Mouse (Mus musculus) spleen, adult 12 weeks (tissue): ENCODE measurements around the gene D3Ertd254e.
A peak's percentile ranks its signal among the peaks of the same experiment; 100 is the strongest.
"Not testable (repeated sequence)": the region's sequence is repeated elsewhere in the genome, so short reads cannot be mapped to it uniquely, and the experiment has no call there.

ENCODE experiments used
- DNase-seq: peaks from one replicate; pipeline ENCODE4 v3.0.0; 2022; ENCODE audit warnings: low spot score

The D3Ertd254e gene

DNA sequence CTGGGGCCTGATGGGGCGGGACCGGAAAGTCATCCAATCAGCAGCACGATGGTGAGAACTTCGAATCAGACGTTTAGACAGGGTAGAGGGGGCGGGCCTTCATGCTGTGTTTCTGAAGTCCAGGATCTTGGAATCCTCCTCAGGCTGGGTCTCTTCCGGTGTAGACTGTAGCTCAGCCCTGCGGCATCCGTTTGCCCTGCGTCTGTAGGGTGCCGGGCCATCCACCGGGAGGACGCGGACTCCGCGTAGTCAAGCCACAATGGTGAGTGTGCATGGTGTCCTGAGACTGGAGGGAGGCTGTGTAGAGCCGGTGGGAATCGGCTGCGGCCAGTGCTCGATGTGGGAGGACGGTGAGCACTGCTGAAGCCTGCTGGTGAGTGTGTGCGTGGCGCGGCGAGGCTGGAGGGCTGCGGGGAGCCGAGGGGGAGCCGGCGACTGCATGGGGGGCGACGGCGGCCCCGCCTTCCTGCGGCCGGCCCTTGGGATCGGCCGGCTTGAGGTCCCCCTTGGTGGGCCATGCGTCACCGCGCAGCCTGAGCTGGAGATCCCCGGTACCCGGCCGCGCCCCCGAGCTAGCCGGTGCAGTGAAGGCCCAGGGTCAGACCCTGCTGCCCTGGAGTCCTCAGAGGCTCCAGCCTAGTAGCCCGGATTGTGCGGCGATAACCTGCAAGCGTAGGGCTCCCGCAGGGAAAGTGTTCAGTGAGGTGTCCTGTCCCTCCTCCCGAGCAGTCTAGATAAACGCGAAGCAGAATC is at the start of gene D3Ertd254e:
Gene D3Ertd254e, plus strand, starts transcription at position 84 of the 753 bp plus-strand sequence.
- peak; percentile 48 for DNase-seq

DNA sequence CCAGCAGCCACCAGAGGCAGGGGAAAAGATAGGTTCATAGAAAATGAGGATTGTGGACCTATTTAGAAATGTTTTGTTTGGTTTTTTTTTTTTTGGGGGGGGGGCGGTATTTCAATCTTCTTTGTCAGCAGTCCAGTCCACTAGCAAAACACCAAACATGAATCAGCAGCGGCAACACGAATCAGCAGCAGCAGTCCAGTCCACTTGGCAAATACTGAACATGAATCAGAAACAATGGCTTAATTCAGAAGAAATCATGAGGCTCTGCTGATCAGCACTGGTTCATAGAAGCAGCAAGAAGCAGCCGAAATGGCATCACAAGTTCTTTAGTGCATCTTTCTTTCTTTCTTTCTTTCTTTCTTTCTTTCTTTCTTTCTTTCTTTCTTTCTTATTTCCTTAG is 34.7 kb upstream of the D3Ertd254e start:
- DNase-seq = no peak

DNA sequence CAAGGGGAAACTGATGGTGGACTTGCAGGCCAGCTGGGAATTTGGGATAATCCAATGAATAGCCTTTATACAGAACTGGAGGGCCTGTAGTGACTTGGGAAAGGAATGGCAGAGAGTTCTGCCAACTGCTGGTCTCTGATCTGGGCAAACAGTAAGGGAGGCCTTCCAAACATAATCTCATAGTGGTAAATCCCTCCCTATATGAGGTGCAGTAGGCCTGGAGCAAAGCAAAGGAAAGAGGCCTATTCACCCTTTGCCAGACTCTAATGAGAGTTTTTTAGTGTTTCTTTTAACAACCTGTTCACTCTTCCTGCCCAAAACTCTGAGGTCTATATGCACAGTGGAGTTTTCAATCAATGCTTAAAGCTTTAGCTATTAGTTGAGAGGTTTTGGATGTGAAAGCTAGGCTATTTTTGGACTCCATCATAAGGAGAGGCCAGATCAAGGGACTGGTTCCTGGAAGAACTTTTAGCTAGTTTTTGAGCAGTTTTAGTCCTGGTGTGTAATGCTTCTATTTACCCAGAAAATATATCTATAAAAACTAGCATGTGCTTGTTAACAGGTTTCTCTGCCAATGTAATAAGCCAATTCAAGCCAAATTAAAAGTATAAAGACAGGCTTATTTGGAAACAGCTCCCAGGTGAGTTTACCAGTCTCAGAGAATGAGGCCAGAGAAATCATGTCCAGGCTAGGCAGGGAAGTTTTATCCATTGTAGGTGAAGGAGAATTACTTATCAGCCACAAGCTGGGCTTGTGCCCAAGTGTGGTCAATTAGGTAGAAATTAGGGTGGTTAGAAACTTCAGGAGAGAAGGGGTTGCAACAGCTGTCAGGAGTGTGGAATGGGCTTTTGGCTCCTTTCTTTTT is 30.9 kb upstream of the D3Ertd254e start:
- no peak for DNase-seq

DNA sequence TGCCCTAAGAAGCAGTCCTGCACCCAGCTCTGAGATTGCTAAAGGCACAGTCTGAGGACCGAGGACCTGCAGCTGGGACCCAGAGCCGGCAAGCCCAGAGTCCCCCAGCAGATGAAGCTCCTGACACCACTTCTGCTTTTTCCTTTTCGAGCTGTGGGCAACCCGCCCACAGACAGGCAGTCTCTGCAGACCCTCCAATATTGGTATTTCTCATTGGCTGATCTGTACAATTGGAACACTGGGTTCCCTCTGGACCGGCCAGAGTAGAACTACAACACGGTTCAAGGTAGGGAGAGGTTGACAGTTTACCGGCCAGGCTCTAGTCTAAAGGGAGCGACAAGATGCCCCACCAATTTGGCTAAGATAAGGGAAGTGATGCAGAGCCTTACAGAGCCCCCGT is 24.6 kb upstream of the D3Ertd254e start:
- DNase-seq = not testable (repeated sequence)

DNA sequence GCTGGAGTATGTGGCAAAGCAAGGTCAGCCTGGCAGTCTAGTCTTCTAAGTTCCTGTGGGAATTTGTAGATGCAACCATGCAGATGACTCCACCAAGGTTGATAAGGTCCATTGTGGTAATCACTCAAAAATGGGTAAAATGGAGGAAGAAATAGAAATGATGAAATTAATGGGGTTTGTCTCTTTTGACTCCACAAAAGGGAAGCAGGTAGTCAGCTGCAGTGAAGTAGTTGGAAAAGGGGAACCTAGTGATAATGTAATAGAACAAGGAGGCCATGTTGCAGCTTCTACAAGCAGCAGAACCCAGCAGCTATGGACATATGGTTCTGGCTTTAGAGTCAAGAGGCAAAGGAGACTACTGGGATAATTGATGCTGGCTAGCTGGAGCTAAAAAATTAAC is 14.7 kb upstream of the D3Ertd254e start:
- no peak for DNase-seq

DNA sequence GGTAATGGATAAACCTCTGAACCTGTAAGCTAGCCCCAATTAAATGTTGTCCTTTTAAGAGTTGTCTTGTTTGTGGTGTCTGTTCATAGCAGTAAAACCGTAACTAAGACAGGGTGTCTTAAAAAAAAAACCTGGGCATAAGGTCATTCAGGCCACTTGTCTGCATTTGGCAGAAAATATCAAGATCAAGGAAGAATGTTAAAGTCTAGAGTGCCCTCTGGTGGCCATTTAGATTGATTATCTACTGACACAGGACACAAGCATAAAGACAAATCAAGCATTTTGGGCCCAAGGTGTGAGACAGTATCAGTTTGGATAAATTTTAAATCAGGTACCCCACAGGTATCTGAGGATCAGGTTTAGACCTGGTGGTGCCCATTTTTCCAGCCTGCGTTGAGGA is 13.3 kb upstream of the D3Ertd254e start:
- no peak for DNase-seq

DNA sequence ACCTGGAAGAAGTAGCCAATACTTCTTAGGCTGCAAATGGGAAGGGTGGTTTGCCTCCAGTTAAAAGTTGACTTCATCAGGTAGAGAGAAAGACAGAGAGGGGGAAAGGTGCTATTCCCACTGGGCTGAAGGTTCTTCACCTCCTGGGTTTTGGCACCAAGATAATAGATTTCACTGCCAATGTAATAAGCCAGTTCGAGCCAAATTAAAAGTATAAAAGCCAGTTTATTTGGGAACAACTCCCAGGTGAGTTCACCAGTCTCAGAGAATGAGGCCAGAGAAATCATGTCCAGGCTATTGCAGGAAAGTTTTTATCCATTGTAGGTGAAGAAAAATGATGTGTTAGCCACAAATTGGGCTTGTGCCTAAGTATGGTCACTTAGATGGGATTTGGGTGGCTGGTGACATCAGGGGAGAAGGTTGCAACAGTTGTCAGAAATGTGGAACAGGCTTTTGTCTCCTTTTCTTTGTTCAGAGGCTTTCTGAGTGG is 12.6 kb upstream of the D3Ertd254e start:
- DNase-seq = no peak

DNA sequence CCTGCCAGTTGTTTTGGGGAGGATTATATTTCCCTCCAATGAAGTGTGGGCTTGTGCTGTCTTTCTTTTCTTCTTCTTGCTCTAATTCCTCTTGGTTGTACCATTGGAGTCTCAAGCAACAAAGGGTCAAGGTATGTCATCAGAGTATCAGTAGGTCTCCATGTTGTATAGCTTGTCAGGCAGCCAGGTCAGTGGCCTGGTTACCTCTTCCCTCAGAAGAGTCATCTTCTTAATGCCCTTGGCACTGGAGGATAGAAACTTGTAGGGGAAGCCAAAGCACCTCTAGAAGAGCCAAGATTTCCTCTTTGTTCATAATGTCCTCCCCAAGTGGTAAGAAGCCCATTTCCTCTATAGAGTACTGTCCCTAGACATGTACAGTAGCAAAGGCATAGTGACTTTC is 11.8 kb upstream of the D3Ertd254e start:
- no peak for DNase-seq

DNA sequence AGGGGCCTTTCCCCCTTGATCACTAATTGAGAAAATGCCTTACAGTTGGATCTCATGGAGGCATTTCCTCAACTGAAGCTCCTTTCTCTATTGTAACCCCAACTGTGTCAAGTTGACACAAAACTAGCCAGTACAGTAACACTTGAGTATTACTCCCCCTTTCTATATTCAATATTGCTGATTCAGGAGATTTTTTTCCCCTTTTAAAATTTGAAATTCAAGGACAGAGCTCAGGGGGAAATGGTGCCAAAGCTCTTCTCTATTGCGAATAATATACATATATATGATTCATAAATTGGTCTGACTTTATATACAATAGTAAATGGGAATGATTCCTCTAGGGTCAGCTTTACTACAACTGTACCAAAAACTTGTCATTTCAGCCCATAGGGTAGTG is 282 bp upstream of the D3Ertd254e start:
- DNase-seq = no peak

DNA sequence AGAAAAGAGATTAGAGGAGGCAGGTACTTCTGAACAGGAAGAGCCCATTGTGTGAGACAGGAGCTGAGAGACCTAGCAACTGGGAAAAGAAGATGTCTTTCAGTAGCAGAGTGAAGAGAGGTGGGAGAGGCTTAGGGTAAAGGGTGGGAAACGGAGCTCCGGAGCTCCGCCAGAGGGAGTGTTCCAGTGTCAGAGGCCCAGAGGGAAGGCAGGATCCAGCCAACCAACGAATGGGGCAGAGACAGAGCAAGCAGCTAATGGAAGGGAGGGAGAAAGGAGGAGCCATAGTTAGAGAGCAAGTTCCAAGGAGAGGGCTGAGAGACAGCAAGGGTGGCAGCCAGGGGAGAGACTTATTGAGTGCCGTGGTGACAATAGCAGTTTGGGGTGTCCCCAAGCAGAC is 4.5 kb downstream of the D3Ertd254e start:
- no peak for DNase-seq

DNA sequence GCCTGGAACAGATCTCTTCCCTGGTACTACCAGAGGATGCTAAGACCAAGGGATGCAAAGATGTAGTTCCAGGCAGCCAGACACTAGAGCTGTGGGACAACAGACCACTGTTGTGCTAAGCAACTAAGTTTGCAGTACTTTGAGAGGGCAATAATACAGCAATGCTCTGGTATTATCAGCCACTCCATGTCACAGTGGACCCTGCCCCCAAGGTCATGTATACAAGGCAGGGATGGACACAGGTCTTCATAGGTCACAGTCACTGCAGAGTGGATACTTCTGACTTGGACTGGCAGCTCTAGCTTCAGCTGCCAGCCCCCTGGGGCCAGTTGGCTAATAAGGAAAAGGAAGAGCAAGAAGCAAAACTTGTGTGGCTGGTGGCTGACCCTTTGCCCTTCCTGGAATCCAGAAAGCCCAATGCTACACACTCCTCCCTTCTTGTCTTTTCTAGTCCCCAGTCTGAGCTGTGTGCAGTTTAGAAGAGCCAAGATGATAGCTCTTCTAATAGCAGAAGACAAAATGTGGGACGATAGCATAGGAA is 19.9 kb downstream of the D3Ertd254e start:
- DNase-seq = no peak

DNA sequence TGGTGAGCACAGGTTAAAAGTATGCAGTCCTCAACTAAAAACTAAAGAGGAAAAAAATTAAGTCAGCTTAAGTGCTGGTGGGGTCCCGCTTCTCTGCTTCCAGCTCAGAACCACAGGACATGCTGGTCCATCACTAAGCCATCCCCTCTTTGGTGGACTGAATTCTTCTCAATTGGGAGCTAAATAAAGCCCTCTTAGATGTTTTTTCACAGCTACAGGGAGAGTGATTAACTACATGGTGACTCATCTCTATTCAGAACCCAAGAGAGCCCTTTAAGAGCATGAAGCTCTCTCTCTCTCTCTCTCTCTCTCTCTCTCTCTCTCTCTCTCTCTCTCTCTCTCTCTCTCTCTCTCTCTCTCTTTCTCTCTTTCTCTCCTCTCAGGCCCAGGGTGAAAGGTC is 20.5 kb downstream of the D3Ertd254e start:
- no peak for DNase-seq

DNA sequence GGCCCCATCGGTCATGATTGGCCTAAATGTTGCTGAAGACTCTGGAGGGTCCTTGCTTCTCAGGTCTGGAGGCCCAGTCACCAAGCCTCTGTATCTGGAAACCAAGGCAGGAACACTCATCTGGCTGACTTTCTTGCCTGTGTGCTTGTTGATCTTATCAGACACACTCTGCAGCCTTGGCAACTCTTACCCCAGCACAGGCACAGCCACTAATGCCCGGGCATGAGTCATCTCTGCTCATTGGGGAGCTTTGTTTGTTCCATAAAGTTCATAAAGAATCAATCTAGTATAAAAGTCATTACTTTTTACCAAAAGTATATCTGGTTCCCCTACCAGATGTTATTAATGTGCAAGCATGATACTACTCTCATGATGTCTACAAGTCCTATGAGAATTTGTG is 22.9 kb downstream of the D3Ertd254e start:
- no peak for DNase-seq

DNA sequence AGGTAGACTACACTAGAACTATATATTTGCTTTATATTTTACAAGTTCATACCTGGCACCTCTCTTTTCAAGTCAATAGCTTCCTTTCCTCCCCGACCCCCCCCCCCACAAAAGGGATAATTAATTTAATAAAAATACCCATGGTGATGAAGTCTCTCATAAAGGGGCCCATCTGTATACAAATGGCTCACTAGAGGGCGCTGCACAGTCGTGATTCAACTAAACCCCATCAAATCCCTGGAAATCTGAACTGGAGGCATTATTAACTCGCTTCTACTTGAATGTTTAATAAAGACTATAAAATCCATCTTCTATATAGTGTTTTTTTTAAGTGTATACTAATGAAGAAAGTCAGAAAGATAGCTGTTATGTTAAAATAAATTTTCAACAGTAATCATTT is 30.7 kb downstream of the D3Ertd254e start:
- DNase-seq = no peak

DNA sequence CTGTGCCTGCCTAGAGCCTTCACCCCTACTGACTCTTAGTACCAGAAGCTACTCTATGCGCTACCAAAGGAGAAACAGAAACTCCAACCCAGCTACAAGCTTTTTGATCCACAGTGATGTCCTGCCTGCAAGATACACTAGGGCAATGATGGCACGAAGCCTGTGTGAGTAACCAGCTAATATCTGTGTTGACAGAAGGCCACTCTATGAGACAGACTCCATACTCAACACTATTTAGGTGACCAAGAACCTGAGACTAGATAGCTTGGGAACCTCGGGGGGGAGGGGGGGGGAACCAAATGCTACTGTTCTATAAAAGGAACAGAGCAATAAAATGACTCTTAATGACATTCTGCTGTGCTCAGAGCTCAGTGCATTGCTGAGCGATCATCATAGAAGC is 35.7 kb downstream of the D3Ertd254e start:
- DNase-seq = no peak

DNA sequence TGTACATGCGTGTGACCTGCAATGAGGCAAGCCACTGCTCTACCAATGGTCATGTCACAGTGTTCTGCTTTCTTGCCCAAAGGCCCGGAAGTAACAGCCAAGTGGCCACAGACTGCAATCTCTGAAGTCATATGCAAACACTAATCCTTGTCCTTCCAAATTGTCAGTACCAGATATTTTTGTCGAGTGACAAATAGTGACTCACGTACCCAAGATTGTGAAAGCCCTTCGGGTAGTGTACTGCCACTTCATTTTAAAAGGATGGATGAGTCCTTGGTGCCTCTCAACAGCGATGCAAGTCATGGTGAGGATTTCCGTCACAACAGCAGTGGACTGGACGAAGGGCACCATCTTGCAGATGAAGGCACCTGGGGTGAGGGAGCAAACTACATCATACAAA is 38.4 kb downstream of the D3Ertd254e start:
- no peak for DNase-seq

DNA sequence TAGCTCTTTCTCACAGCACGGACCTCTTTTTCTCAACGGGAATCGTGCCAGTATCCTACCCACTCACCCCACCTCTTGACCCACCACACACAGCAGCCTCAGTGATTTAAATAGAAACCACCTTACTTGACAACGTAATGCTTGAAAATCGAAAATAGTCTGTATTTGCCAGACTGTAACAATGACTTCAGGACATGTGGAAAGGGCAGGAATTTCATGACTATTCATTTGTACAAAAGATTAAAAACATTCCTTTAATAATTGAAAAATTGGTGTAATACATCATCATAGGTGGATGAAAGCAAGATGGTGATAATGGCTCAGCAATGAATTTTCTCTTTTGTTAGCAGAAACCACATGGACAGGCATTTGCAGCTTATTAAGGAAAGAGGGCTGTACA is 50.3 kb downstream of the D3Ertd254e start:
- DNase-seq = no peak

DNA sequence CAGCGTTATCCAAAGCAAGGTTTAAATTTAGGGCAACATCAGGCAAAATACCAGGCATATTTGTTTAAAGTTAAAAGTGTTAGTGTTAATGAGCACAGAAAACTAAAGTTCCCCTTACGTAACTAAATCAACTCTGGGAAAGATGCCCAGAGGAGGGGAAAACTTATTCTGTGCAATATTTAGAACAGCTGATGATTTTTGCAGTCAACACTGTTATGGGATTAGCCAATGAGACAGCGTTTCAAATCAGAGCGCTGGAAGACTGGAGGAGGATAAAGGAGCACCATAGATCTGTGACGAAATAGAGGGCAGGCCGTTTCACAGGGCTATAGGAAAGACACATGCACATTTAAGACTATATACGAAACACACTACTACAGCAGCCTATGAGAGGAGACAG is 52.1 kb downstream of the D3Ertd254e start:
- no peak for DNase-seq

DNA sequence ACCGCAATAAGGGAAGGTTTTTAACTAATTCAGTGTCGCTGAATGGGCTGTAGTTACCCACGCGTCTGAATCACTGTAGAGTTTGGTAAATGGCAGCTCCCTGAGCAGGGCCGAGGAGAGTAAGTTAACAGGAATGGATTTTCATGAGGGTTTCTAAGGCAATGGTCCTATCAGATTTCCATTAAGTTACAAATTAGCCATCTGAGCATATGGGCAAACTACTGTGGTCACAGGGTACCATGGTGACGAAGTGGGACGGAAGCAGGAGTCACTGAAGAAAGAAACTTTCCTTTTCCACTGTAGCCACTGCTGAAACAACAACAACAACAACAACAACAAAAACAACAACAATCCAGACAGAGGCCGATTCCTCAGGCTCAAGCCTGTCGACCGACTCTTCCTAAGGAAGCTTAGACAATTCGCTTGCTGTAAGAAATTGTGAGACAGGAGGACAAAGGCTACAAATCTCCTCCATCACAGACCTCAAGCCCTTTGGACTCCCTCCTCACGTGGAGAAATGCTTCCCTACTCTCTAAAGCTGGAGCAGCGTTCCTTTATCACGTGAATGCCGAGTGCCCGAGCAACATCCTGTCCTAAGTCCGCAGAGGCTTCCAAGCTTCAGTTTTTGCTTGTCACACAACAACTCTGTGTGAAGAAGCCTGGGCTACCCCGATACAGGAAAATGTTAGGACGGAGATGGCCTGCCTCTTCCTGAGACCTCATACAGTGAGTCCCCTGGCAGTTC is 56.9 kb downstream of the D3Ertd254e start:
- no peak for DNase-seq

DNA sequence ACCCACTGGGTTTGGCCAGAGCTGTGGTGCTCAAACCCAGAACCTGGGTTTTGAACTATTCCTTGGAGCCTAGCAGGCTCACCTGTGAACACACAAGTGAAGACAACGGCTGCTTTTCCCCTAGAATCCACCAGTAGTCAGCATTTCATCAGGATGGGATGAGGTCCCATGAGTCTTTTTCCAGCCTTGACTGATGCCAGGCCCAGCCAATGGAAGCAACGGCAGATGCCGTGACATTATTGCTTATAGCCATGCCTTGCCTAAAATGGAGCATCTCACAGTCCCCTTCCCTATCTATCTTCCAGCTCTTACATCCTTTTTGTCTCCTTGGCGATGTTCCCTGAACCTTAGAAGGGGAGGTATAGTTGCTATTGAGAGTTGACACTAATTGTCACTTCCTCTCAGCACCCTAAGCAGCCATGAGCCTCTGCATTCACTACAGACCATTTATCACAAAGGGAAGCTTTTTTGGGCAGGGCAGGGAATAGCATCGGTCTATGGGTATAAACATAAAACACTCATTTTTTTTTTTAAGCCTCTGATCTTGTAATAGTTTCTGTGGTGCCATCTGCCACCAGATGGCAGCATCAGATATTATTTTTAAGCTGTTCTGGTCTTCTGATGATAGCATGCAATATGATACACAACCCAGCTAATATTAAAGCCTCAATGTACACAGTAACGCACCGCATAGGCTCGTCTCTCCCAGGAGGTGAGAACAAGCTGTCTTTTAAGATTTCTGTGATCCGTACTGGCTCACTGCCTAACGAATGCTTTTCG is 59.1 kb downstream of the D3Ertd254e start:
- DNase-seq = no peak

DNA sequence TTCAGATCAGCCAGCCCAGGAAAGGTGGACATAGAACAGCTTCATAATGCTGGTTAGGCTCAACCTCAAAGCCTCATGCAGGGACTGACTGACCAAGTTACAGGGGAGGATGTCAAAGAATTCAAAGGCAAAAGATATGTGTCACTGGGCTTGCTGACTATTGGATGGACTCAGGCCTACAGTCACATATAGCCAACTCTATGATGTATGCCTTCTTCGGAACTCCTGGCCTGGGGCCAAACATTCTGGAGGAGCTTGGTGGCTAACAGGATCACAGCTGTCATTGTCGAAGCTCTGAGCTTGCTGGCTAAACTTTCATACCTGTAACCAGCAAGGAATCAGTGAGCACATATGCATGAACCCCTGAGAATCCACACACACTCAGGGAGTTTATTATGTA is 60.1 kb downstream of the D3Ertd254e start:
- no peak for DNase-seq

DNA sequence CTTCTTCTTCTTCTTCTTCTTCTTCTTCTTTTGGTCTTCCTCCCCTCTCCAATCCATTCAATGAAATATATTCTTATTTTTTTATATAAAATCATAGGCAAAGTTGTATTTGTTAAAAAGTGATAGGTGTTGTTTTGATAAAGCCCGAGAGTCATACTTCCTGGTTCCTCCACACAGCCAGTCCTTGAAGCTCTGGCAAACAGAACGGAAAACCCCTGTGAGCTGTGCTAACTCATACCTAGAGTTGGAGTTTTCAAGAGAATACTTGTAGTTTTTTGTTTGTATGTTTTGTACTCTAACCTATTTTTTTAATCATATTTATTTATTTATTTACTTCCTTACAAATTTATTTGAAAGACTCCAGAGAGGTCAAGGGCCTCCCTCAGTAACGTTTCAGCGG is 61.9 kb downstream of the D3Ertd254e start:
- DNase-seq = no peak
